Mouse (Mus musculus) midbrain, embryonic 15.5 days (tissue): Measurements from ENCODE around the gene Zfp593. TPM values are rescaled to one million over a fixed set of nuclear protein-coding genes. Genes with fewer than 3 reads are reported as not detected.
"Not testable (repeated sequence)": the region's sequence is repeated elsewhere in the genome, so short reads cannot be mapped to it uniquely, and the experiment has no call there.

Source experiments
- ATAC-seq: fragments of 200-750 bp; cut with Nextera tagmentation; replicated peaks from 2 replicates; pipeline ENCODE4 v1.8.0; 2017; ENCODE audit warnings: moderate TSS enrichment
- H3K27ac ChIP-seq: fragments of 300-500 bp; sonication (generic); 2 replicates; pipeline ENCODE4 v1.5.1; 2015; ENCODE audit warnings: mild to moderate bottlenecking, inconsistent platforms
- H3K27me3 ChIP-seq: fragments of 300-500 bp; sonication (generic); replicated peaks from 2 replicates; pipeline ENCODE4 v1.6.1; 2015; ENCODE audit warnings: inconsistent platforms
- H3K36me3 ChIP-seq: fragments of 300-500 bp; sonication (generic); replicated peaks from 2 replicates; pipeline ENCODE4 v1.6.1; 2015; ENCODE audit warnings: inconsistent platforms
- H3K4me1 ChIP-seq: fragments of 300-500 bp; sonication (generic); 2 replicates; pipeline ENCODE4 v1.6.1; 2015; ENCODE audit warnings: inconsistent platforms
- H3K4me2 ChIP-seq: fragments of 300-500 bp; sonication (generic); 2 replicates; pipeline ENCODE4 v1.6.1; 2015; ENCODE audit warnings: inconsistent platforms, mild to moderate bottlenecking, moderate library complexity
- H3K4me3 ChIP-seq: fragments of 300-500 bp; sonication (generic); 2 replicates; pipeline ENCODE4 v1.5.1; 2015; ENCODE audit warnings: mild to moderate bottlenecking, inconsistent platforms
- H3K9ac ChIP-seq: fragments of 300-500 bp; sonication (generic); 2 replicates; pipeline ENCODE4 v1.6.1; 2015; ENCODE audit warnings: mild to moderate bottlenecking, inconsistent platforms
- H3K9me3 ChIP-seq: fragments of 300-500 bp; sonication (generic); 2 replicates; pipeline ENCODE4 v1.6.1; 2016; ENCODE audit warnings: inconsistent platforms
- WGBS: fragments of 180-500 bp; shearing (Covaris S2); methylation state at CpG from one replicate; pipeline ENCODE4 v1.1.7; 2015; ENCODE audit warnings: mixed read lengths; 5-methylcytosine and 5-hydroxymethylcytosine counted together
- polyA plus RNA-seq: library from polyadenylated mRNA; unstranded; fragments of >200 nt; fragmentation: Nextera tagmentation; extraction: Ambion mirVana; gene quantifications from 2 replicates; pipeline ENCODE4 v1.2.1, GENCODE M21; 2015

Zfp593 gene
- polyA plus RNA-seq, 1 experiment from 2014 or later = 13.0 TPM

DNA sequence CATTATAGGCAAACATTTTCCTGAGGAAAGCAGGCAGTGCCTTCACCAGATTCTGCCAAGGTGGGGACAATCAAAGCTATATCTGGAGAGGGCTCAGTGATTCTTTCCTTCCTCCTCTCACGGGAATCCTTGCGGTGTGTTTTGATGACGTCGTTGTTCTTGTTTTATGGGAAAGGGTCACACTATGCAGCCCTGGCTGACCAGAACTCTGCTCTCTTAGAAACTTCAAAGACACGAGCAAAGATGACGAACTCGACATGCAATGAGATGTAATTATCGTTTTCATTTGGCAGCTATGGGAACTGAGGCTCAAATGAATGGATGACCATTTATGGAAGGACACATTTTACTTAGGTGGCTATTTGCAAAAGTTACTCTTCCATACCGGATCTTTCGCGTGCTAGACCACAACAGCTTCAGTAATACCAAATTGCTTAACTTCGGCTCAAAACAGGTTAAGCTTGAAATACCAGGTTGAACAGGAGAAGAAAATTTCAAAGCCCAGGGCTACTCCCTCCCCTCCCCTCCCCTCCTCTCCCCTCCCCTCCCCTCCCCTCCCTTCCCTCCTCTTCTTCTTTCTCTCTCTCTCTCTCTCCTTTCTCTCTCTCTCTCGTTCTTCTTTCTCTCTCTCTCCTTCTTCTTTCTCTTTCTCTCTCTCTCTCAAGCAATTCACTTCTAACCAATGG is 27.5 kb upstream of the Zfp593 start:
- Histone ChIP-seq H3K4me1 (no peaks in the 10 kb centered on the region; the same call in 1 of the 2 replicates), H3K4me2 (no peak overlapping the region), H3K9ac (no peak overlapping the region), H3K36me3 (peaks cover 15% of the 10 kb centered on the region; the same call in 1 of the 2 replicates), H3K9me3 (no peaks in the 10 kb centered on the region), H3K4me3 (no peak overlapping the region), H3K27me3 (no peaks in the 10 kb centered on the region; the same call in 1 of the 2 replicates), H3K27ac (no peak overlapping the region)
- WGBS = 30% methylated on average over 13 of the region's 13 CpGs
- no peak for ATAC-seq

DNA sequence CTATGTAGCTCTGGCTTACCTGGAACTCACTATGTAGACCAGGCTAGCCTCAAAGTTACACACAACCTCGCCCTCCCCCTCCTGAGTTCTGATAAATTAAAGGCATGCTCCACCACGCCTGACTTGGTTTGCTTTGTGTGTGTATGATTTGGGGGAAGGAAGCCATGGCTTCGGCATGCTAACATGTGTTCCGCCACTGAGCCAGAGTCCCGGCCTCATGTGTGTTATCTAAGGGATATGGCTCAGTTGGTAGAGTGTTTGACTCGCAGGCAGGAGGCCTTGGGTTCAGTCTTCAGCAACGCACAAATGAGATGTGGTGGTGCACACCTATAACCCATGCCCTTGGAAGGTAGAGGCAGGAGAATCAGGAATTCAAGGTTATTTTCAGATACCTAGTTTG is 26.6 kb upstream of the Zfp593 start:
- no peaks in the 10 kb centered on the region for H3K9me3 ChIP-seq
- no peak overlapping the region for H3K4me3 ChIP-seq
- no peak overlapping the region for H3K4me2 ChIP-seq
- H3K36me3 ChIP-seq = peaks cover 8% of the 10 kb centered on the region; the same call in 1 of the 2 replicates
- no peak overlapping the region for H3K27ac ChIP-seq
- no peaks in the 10 kb centered on the region; the same call in 1 of the 2 replicates for H3K4me1 ChIP-seq
- H3K9ac ChIP-seq = no peak overlapping the region
- H3K27me3 ChIP-seq = no peaks in the 10 kb centered on the region; the same call in 1 of the 2 replicates
- WGBS = 86% methylated on average over 7 of the region's 7 CpGs
- ATAC-seq = no peak

DNA sequence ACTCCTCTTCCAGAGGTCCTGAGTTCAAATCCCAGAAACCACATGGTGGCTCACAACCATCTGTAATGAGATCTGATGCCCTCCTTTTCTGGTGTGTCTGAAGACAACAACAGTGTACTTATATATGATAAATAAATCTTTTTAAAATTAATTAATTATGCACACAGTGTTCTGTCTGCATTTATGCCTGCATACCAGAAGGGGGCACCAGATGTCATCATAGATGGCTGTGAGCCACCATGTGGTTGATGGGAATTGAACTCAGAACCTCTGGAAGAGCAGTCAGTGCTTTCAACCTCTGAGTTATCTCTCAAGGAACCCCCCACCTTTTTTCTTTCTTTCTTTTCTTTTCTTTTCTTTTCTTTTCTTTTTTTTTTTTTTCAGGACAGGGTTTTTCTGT is 24.2 kb upstream of the Zfp593 start:
- H3K4me2 ChIP-seq, H3K27ac ChIP-seq, H3K4me1 ChIP-seq, H3K9me3 ChIP-seq, H3K9ac ChIP-seq, ATAC-seq, H3K4me3 ChIP-seq, H3K36me3 ChIP-seq, H3K27me3 ChIP-seq: not testable (repeated sequence)

DNA sequence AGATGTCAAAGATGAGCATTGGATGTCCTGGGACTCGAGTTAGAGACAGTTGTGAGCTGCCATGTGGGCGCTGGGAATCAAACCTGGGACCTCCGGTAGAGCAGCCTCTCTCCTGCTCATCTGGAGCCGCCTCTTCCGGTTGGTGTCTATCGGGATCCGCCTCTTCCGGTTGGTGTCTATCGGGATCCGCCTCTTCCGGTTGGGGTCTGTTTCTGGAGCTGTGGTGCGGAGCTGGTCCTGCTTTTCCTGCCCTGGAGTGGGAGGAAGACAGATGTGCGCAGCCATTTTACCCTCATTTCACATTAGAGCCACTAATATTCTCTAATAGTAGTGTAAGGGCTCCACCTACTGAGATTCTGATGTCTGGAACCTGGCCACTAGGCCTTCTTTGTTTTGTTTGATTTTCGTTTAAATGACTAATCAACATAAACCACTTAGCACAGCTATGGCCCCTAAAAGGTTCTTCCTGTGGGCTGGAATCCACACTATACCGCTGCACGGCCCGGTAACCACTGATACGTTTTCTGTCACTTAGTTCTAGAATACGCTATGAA is 22.8 kb upstream of the Zfp593 start:
- ATAC-seq = no peak

DNA sequence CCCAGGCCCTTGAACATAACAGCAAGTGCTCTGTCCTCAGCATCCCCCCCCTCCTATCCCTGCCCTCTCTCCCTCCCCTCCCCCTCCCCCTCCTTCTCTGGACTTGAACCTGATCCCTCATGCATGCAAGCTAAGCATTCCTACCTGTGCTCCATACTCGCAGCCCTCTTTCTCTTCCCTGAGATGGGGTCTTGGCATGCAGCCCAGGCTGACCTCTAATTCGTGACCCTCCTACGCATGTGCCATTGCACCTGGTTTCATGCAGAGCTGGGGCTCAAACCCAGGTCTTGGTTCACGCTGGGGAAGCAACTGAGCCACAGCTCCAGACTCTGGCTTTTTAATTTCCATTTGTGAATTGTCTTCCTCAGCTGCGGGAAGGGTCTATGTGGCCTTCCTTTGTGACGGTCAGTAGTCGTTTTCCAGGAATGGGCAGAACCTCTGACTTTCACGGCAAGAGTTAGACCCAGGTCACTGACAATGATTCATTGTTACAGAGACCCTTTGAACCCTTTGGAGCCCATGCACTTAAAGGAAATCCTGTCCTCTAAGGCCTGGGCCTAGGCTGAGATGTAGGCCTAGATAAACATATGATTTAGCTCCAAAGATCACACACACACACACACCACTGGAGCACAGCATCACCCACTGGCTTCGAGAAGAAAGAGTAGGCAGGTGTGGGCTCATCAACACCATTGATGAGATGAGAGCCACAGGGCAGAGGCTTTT is 20.6 kb upstream of the Zfp593 start:
- H3K36me3 ChIP-seq = no peaks in the 10 kb centered on the region
- no peaks in the 10 kb centered on the region for H3K4me1 ChIP-seq
- no peak overlapping the region for H3K4me2 ChIP-seq
- H3K9ac ChIP-seq = no peak overlapping the region
- H3K4me3 ChIP-seq = no peak overlapping the region
- 71% methylated on average over 9 of the region's 9 CpGs for whole genome bisulfite sequencing
- no peak for ATAC-seq
- no peaks in the 10 kb centered on the region for H3K27me3 ChIP-seq
- no peak overlapping the region for H3K27ac ChIP-seq
- no peaks in the 10 kb centered on the region for H3K9me3 ChIP-seq

More for the DNA sequence above, 22.8 kb upstream of the Zfp593 start:
- no peak overlapping the region for H3K27ac ChIP-seq
- 86% methylated on average over 19 of the region's 19 CpGs for WGBS
- H3K36me3 ChIP-seq = no peaks in the 10 kb centered on the region
- no peak overlapping the region for H3K4me2 ChIP-seq
- no peaks in the 10 kb centered on the region for H3K9me3 ChIP-seq
- H3K4me3 ChIP-seq = no peak overlapping the region
- no peaks in the 10 kb centered on the region; the same call in 1 of the 2 replicates for H3K27me3 ChIP-seq
- H3K4me1 ChIP-seq = no peaks in the 10 kb centered on the region
- no peak overlapping the region for H3K9ac ChIP-seq

DNA sequence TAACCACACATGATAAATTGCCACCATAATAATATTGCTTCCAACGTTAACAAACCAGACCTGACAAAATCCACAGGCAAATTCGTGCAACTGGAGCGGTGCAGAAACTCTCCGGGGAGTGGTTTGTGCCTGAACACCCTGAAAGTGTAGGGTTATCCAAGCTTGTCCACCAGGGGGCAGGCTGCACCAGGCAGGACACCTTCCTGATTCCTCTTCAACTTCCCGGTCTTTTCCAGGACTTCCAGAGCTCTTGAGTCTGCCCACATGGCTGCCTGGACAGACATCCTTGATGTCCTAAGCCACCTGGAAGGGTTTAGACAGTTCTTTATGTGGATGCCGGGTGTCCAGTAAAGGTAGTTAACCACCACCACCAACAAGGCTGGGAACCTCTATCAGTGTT is 17.8 kb upstream of the Zfp593 start:
- Histone ChIP-seq H3K27ac (no peak overlapping the region), H3K9me3 (no peaks in the 10 kb centered on the region), H3K27me3 (no peaks in the 10 kb centered on the region), H3K36me3 (no peaks in the 10 kb centered on the region), H3K4me3 (no peak overlapping the region), H3K4me2 (no peak overlapping the region), H3K4me1 (no peaks in the 10 kb centered on the region), H3K9ac (no peak overlapping the region)
- no peak for ATAC-seq
- 41% methylated on average over 6 of the region's 6 CpGs for WGBS

DNA sequence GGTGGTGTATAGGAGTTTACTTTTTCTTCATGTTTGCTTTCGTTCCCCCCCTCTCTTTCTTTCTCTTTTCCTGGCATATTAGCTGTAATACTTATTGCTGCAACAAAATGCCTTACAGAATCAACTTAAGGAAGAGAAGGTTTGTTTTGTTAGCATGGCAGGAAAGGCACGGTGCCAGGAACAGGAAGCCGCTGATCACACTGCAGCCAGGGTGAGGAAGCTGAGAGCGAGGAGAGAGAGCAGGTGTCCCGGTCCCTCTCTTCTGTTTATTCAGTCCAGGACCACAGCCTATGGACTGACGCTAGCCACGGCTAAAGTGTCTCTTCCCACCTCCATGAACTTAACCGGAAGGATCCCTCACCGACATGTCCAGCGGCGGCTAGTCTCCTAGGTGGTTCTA is 13.0 kb upstream of the Zfp593 start:
- 60% methylated on average over 11 of the region's 11 CpGs for WGBS
- no peak overlapping the region for H3K27ac ChIP-seq

DNA sequence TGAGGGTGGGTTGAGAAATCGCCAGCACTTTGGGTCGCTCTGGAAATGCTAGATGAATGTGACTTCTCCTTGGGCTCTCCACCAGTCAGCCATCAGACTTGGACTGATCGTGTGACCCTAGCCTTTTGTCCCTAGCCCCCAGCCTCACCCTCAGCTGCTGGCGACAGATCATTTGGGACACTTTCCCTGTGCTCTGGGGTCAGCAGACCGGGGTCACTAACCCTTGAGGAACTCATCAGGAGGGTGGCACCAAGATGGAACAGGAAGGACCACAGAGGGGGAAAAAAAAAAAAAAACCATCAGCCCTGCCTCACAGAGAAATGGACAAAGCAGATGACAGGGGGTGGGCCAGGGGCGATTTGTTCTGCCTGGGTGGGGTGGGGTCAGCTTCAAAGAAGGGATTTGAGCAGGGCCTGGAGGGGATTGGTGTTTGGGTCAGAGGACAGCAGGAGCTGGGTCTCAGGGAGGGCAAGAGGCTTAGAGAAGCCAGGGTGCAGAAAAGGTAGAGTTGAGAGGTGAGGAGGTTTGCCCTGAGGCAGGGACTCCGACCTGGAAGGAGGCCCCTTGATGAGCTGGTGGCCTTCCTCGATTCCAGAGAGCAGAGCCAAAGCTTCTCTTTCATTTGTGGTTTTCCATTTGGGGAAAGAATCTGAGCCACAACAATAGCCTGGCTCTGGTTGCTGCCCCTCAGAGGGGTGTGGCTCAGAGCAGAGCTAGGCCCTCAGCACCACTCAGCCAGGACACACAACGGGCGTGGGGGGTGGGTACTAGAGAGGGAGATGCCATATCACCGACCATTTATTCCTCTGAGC is 12.0 kb upstream of the Zfp593 start:
- no peak for ATAC-seq
- H3K27me3 ChIP-seq = peaks cover 35% of the 10 kb centered on the region
- H3K4me2 ChIP-seq = no peak overlapping the region
- 13% methylated on average over 11 of the region's 11 CpGs for WGBS
- H3K9me3 ChIP-seq = no peaks in the 10 kb centered on the region
- no peak overlapping the region for H3K4me3 ChIP-seq
- H3K9ac ChIP-seq = no peak overlapping the region
- H3K36me3 ChIP-seq = no peaks in the 10 kb centered on the region
- H3K4me1 ChIP-seq = peaks cover 13% of the 10 kb centered on the region; the same call in 1 of the 2 replicates
- H3K27ac ChIP-seq = no peak overlapping the region

More for the DNA sequence above, 13.0 kb upstream of the Zfp593 start:
- Histone ChIP-seq H3K4me3 (no peak overlapping the region), H3K27me3 (peaks cover 26% of the 10 kb centered on the region), H3K9me3 (no peaks in the 10 kb centered on the region), H3K9ac (no peak overlapping the region), H3K4me1 (peaks cover 9% of the 10 kb centered on the region; the same call in 1 of the 2 replicates), H3K36me3 (no peaks in the 10 kb centered on the region), H3K4me2 (no peak overlapping the region)
- no peak for ATAC-seq

DNA sequence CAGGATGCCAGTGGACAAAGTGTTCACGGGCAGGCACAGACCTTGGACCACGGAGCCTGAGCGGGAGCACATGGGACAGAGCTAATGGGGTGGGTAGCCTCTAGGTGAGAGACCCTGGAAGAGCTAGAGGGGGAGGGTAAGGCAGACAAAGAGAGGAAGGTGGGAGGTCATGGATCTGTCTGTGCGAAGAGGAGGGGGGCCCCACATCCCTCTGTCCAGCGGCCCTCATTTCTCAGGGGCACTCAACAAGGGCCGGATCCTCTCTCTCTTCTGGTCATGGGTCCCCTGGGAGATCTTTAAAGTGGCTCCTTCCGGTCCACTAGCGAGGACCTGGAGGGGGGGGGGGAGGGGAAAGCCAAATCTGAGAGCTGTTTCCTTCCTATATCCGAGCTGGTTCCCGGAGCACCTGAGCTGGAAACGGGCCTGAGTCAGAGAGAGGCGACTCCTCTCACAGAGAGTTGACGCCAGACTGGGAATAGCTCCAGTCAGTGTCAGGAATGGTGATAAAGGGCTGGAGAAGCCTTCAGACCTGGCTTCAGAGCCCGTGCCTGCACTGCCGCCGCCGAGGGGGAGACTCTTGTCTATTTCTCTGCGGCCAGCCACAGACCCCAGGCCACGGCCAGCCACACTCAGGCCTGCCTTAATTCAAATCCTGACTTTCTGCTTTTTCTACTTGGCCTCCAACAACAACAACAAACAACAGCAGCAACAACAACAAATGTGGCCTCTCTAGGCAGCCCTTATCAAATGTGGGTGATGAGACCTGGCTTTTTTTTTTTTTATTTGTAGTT is 11.2 kb upstream of the Zfp593 start:
- no peak overlapping the region for H3K9ac ChIP-seq
- no peaks in the 10 kb centered on the region for H3K36me3 ChIP-seq
- no peaks in the 10 kb centered on the region for H3K9me3 ChIP-seq
- H3K27me3 ChIP-seq = peaks cover 42% of the 10 kb centered on the region
- no peak overlapping the region for H3K4me3 ChIP-seq
- no peak overlapping the region for H3K4me2 ChIP-seq
- WGBS = 12% methylated on average over 19 of the region's 19 CpGs
- H3K27ac ChIP-seq = no peak overlapping the region
- H3K4me1 ChIP-seq = peaks cover 22% of the 10 kb centered on the region
- ATAC-seq = no peak

DNA sequence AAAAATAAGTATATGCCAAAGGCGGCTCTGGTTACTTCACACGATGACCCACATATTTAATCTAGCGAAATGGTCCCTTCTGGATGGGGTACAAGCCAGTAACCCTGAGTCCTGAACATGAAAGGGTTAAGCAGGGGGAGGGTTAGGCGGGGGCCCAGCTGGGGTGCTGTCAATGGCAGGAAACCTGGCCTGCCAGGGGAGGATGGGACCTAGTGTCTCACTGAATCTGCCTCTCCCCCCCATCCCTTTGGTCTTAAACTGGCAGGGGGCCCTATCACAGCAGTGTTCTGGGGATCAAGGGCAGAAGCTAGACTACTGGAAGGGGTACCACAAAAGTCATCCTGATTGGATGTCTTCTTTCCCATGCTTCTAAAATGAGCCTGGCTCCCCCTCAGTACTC is 10.5 kb upstream of the Zfp593 start:
- no peak overlapping the region for H3K27ac ChIP-seq
- whole genome bisulfite sequencing = 22% methylated on average over 4 of the region's 4 CpGs

DNA sequence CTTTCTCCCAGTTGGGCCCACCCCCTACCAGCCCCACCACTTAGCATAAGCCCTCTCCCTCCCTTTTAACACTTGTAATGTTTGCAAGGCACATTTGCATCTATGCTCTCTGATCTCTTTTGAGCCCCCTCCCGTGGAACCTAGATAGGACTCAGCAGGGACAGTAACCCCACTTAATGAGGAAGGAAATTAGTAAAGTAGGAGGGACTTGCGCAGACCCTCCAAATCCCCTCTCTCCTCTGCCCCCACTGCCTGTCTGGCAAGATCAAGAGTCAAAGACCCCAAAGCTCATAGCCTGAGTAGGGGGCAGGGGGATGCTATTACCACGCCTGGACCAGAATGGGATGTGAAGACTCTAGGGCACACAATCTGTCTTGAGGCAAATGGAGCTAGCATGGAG is 9.4 kb upstream of the Zfp593 start:
- no peak overlapping the region for H3K9ac ChIP-seq
- no peaks in the 10 kb centered on the region for H3K36me3 ChIP-seq
- no peak for ATAC-seq
- no peaks in the 10 kb centered on the region for H3K9me3 ChIP-seq
- 22% methylated on average over 3 of the region's 3 CpGs for WGBS
- H3K4me2 ChIP-seq = no peak overlapping the region
- H3K27me3 ChIP-seq = peaks cover 55% of the 10 kb centered on the region
- H3K4me1 ChIP-seq = peaks cover 38% of the 10 kb centered on the region
- H3K4me3 ChIP-seq = no peak overlapping the region
- no peak overlapping the region for H3K27ac ChIP-seq

More for the DNA sequence above, 10.5 kb upstream of the Zfp593 start:
- Histone ChIP-seq H3K4me3 (no peak overlapping the region), H3K27me3 (peaks cover 45% of the 10 kb centered on the region), H3K36me3 (no peaks in the 10 kb centered on the region), H3K9me3 (no peaks in the 10 kb centered on the region), H3K4me2 (no peak overlapping the region), H3K9ac (no peak overlapping the region), H3K4me1 (peaks cover 28% of the 10 kb centered on the region)
- no peak for ATAC-seq
